Mouse (Mus musculus): ENCODE results near the gene Rbm15. TPM values are rescaled to one million over a fixed set of nuclear protein-coding genes. Genes with fewer than 3 reads are reported as not detected.

Rbm15 gene
- polyA plus RNA-seq, 2 experiments = 6.8 to 14.0 TPM

DNA sequence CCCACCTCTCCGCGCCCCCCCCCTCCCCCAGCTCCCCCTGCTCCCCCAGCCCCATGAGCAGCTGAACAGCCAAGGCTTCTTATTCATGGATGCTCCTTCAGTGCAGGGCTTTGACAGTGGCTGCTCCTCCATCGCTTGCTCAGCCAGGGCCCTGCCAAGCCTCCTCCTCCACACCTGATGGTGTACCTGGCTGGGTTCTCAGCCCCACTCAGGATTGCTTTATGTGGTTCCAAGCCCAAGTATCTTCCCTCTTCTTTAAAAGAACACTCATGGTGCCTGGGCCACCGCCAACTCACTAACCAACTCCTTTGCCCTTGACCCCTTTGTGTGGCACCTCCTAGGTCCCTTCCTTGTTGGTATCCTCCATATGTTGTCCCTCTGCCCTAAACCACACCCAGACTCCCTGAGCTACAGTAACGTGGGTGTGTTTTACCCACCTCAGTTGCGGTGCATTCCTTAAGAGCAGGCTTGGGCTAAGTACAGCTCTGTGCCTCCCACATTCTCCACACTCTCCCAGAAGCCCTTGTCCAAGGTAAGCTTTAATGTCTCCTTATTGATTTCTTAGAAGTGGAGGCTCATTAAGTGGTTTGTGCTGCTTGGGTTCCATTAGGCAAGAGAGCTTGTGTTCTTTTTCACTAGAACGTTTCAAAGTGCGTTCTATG, 34.6 kb upstream of the Rbm15 start:
- Histone ChIP-seq H3K9ac (ENCODE audit: low read depth, low read length, severe bottlenecking) (no peak overlapping the region), H3K27me3 (ENCODE audit: control insufficient read depth, insufficient read depth, low read length) (no peaks in the 10 kb centered on the region), H3K27ac (replicated peaks; ENCODE audit: low read depth, low read length) (no peak overlapping the region), H3K4me2 (replicated peaks; ENCODE audit: low read depth, low read length, severe bottlenecking) (no peak overlapping the region), H3K4me1 (ENCODE audit: control insufficient read depth, insufficient read depth, low read length) (peaks cover 8% of the 10 kb centered on the region), H3K9me3 (ENCODE audit: control insufficient read depth, low read length) (no peaks in the 10 kb centered on the region), H3K4me3 (replicated peaks; ENCODE audit: low read length) (no peak overlapping the region), H3K36me3 (ENCODE audit: control insufficient read depth, insufficient read depth, low read length) (no peaks in the 10 kb centered on the region)
- DNase-seq (ENCODE audit: low spot score) (no peak), ATAC-seq (ENCODE audit: low FRiP score, low read depth) (no peak)
- 84% methylated on average over 8 of the region's 8 CpGs for WGBS
- no peak for TF ChIP-seq POLR2A (IDR thresholded peaks at IDR 0.05; ENCODE audit: borderline replicate concordance, extremely low read depth, insufficient read depth, insufficient read length)

DNA sequence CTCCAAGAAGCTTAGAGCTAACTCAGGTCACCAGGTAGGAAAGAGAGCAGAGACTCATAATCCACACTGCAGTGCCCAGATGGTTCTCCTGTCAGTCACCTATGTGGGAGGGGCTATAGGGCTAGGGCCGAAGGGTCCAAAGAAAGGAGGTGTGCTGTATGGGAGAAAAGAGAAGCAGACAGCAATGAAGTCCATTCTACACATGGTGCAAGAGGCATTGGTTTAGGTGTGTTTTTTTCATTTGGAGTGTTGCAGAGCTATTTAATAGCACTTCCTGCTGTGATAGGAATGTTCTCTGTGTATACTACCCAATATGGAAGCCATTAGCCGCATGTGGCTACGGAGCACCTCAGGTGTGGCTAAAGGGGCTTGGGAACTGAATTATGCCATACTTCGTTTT, 31.9 kb upstream of the Rbm15 start:
- Histone ChIP-seq H3K27me3 (ENCODE audit: control insufficient read depth, insufficient read depth, low read length) (no peaks in the 10 kb centered on the region), H3K4me3 (replicated peaks; ENCODE audit: low read length) (no peak overlapping the region), H3K9me3 (ENCODE audit: control insufficient read depth, low read length) (no peaks in the 10 kb centered on the region), H3K4me2 (replicated peaks; ENCODE audit: low read depth, low read length, severe bottlenecking) (no peak overlapping the region), H3K9ac (ENCODE audit: low read depth, low read length, severe bottlenecking) (no peak overlapping the region), H3K27ac (replicated peaks; ENCODE audit: low read depth, low read length) (no peak overlapping the region), H3K4me1 (ENCODE audit: control insufficient read depth, insufficient read depth, low read length) (peaks cover 8% of the 10 kb centered on the region), H3K36me3 (ENCODE audit: control insufficient read depth, insufficient read depth, low read length) (no peaks in the 10 kb centered on the region)
- WGBS = 15% methylated on average over 4 of the region's 4 CpGs
- no peak for DNase-seq (ENCODE audit: low spot score)
- peak; percentile 65; the same call in 1 of the 2 replicates for ATAC-seq (ENCODE audit: low FRiP score, low read depth)
- TF ChIP-seq POLR2A (IDR thresholded peaks at IDR 0.05; ENCODE audit: borderline replicate concordance, extremely low read depth, insufficient read depth, insufficient read length) = no peak

DNA sequence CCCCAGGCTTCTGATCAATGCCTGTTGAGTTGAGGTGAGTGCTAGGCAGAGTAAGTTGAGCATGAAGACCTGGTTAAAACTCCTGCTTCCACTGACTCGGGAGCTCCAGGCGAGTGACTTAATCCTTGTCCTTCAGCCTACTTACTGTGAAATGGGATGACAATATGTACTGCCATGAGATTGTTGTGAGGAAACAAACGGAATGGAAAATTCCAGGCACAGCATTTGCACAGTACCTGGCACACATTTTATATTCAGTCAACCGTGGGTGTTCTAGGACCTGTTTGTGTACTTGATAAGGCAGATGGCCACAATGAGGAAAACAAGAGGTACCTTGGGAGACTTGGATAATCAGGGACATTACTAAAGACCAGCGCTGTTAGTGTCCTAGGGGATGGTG, 29.9 kb upstream of the Rbm15 start:
- 80% methylated on average over 5 of the region's 5 CpGs for WGBS
- Histone ChIP-seq H3K9ac (ENCODE audit: low read depth, low read length, severe bottlenecking) (no peak overlapping the region), H3K9me3 (ENCODE audit: control insufficient read depth, low read length) (no peaks in the 10 kb centered on the region), H3K36me3 (ENCODE audit: control insufficient read depth, insufficient read depth, low read length) (no peaks in the 10 kb centered on the region), H3K27me3 (ENCODE audit: control insufficient read depth, insufficient read depth, low read length) (no peaks in the 10 kb centered on the region), H3K4me1 (ENCODE audit: control insufficient read depth, insufficient read depth, low read length) (peaks cover 8% of the 10 kb centered on the region), H3K4me3 (replicated peaks; ENCODE audit: low read length) (no peak overlapping the region), H3K27ac (replicated peaks; ENCODE audit: low read depth, low read length) (no peak overlapping the region), H3K4me2 (replicated peaks; ENCODE audit: low read depth, low read length, severe bottlenecking) (no peak overlapping the region)
- no peak for TF ChIP-seq POLR2A (IDR thresholded peaks at IDR 0.05; ENCODE audit: borderline replicate concordance, extremely low read depth, insufficient read depth, insufficient read length)
- DNase-seq (ENCODE audit: low spot score) (no peak), ATAC-seq (ENCODE audit: low FRiP score, low read depth) (no peak)

- no peaks in the 10 kb centered on the region for H3K36me3 ChIP-seq (ENCODE audit: control insufficient read depth, insufficient read depth, low read length)
- no peak for ATAC-seq (ENCODE audit: low FRiP score, low read depth)
- no peak for DNase-seq (ENCODE audit: low spot score)
- no peak for TF ChIP-seq POLR2A (IDR thresholded peaks at IDR 0.05; ENCODE audit: borderline replicate concordance, extremely low read depth, insufficient read depth, insufficient read length)
- H3K4me2 ChIP-seq (replicated peaks; ENCODE audit: low read depth, low read length, severe bottlenecking) = no peak overlapping the region
- no peaks in the 10 kb centered on the region for H3K27me3 ChIP-seq (ENCODE audit: control insufficient read depth, insufficient read depth, low read length)
- H3K27ac ChIP-seq (replicated peaks; ENCODE audit: low read depth, low read length) = no peak overlapping the region
- no peak overlapping the region for H3K9ac ChIP-seq (ENCODE audit: low read depth, low read length, severe bottlenecking)
- WGBS = 62% methylated on average over 4 of the region's 4 CpGs
- no peak overlapping the region for H3K4me3 ChIP-seq (replicated peaks; ENCODE audit: low read length)
- H3K4me1 ChIP-seq (ENCODE audit: control insufficient read depth, insufficient read depth, low read length) = peaks cover 11% of the 10 kb centered on the region
- H3K9me3 ChIP-seq (ENCODE audit: control insufficient read depth, low read length) = no peaks in the 10 kb centered on the region
These were observed 26.9 kb upstream of the Rbm15 start for GRCm38 (mm10) chr3:107360341-107360740.

- Histone ChIP-seq H3K9me3 (ENCODE audit: control insufficient read depth, low read length) (no peaks in the 10 kb centered on the region), H3K36me3 (ENCODE audit: control insufficient read depth, insufficient read depth, low read length) (no peaks in the 10 kb centered on the region), H3K27ac (replicated peaks; ENCODE audit: low read depth, low read length) (no peak overlapping the region), H3K27me3 (ENCODE audit: control insufficient read depth, insufficient read depth, low read length) (no peaks in the 10 kb centered on the region), H3K9ac (ENCODE audit: low read depth, low read length, severe bottlenecking) (no peak overlapping the region), H3K4me3 (replicated peaks; ENCODE audit: low read length) (no peak overlapping the region), H3K4me2 (replicated peaks; ENCODE audit: low read depth, low read length, severe bottlenecking) (no peak overlapping the region), H3K4me1 (ENCODE audit: control insufficient read depth, insufficient read depth, low read length) (peaks cover 7% of the 10 kb centered on the region)
- ATAC-seq (ENCODE audit: low FRiP score, low read depth) = no peak
- 51% methylated on average over 3 of the region's 3 CpGs for WGBS
- no peak for DNase-seq (ENCODE audit: low spot score)
- no peak for TF ChIP-seq POLR2A (IDR thresholded peaks at IDR 0.05; ENCODE audit: borderline replicate concordance, extremely low read depth, insufficient read depth, insufficient read length)
These were observed 24.3 kb upstream of the Rbm15 start for GRCm38 (mm10) chr3:107357700-107358234.
